Mouse (Mus musculus): ENCODE data around the gene Ncbp2. TPM values are rescaled to one million over a fixed set of nuclear protein-coding genes. Genes with fewer than 3 reads are reported as not detected.

The Ncbp2 gene
- polyA plus RNA-seq, 1 experiment, result 34.4 TPM

GRCm38 (mm10) chr16:31918248-31918724 lies 30.0 kb upstream of the Ncbp2 start:
- no peaks in the 10 kb centered on the region for H3K79me3 ChIP-seq (ENCODE audit: low read depth)
- no peak overlapping the region for H3ac ChIP-seq (ENCODE audit: control insufficient read depth, insufficient read length, low read depth)
- no peak overlapping the region for H3K4me3 ChIP-seq (ENCODE audit: insufficient read depth, poor library complexity, severe bottlenecking)
- H3K79me2 ChIP-seq (ENCODE audit: control insufficient read depth, insufficient read depth), result no peaks in the 10 kb centered on the region
- no peaks in the 10 kb centered on the region for H3K27me3 ChIP-seq (ENCODE audit: control insufficient read depth, insufficient read depth, insufficient read length)
- no peaks in the 10 kb centered on the region for H3K36me3 ChIP-seq (ENCODE audit: control insufficient read depth, insufficient read depth)
- no peak for TF ChIP-seq MYOD1 (IDR thresholded peaks at IDR 0.05; ENCODE audit: control insufficient read depth, insufficient read length, low read depth)
- peak; percentile 60 for TF ChIP-seq CTCF (IDR thresholded peaks at IDR 0.05; ENCODE audit: control insufficient read depth, insufficient read depth, insufficient read length)

- no peaks in the 10 kb centered on the region for H3K79me2 ChIP-seq (ENCODE audit: control insufficient read depth, insufficient read depth)
- TF ChIP-seq FOSL1 (IDR thresholded peaks at IDR 0.05; ENCODE audit: insufficient read depth, low read length, poor library complexity, severe bottlenecking) (no peak), MYOD1 (IDR thresholded peaks at IDR 0.05; ENCODE audit: control insufficient read depth, insufficient read length, low read depth) (no peak), MAX (IDR thresholded peaks at IDR 0.05) (no peak), MYOG (IDR thresholded peaks at IDR 0.05; ENCODE audit: control insufficient read depth, extremely low read depth, insufficient read length) (no peak), USF1 (IDR thresholded peaks at IDR 0.05; ENCODE audit: low read depth) (no peak), CTCF (IDR thresholded peaks at IDR 0.05; ENCODE audit: control insufficient read depth, insufficient read depth, insufficient read length) (no peak), CEBPB (IDR thresholded peaks at IDR 0.05; ENCODE audit: low read depth) (no peak)
- H3K27me3 ChIP-seq (ENCODE audit: control insufficient read depth, insufficient read depth, insufficient read length), result no peaks in the 10 kb centered on the region
- no peaks in the 10 kb centered on the region for H3K79me3 ChIP-seq (ENCODE audit: low read depth)
- no peak overlapping the region for H3ac ChIP-seq (ENCODE audit: control insufficient read depth, insufficient read length, low read depth)
- H3K4me3 ChIP-seq (ENCODE audit: insufficient read depth, poor library complexity, severe bottlenecking), result no peak overlapping the region
- no peaks in the 10 kb centered on the region for H3K36me3 ChIP-seq (ENCODE audit: control insufficient read depth, insufficient read depth)
Measured at GRCm38 (mm10) chr16:31924368-31924767, 23.9 kb upstream of the Ncbp2 start.

- no peak for TF ChIP-seq USF1 (IDR thresholded peaks at IDR 0.05; ENCODE audit: low read depth)
- no peak for TF ChIP-seq MYOG (IDR thresholded peaks at IDR 0.05; ENCODE audit: control insufficient read depth, extremely low read depth, insufficient read length)
- no peak for TF ChIP-seq CTCF (IDR thresholded peaks at IDR 0.05; ENCODE audit: control insufficient read depth, insufficient read depth, insufficient read length)
- no peak for TF ChIP-seq CEBPB (IDR thresholded peaks at IDR 0.05; ENCODE audit: low read depth)
- TF ChIP-seq MYOD1 (IDR thresholded peaks at IDR 0.05; ENCODE audit: control insufficient read depth, insufficient read length, low read depth), result no peak
- no peak for TF ChIP-seq FOSL1 (IDR thresholded peaks at IDR 0.05; ENCODE audit: insufficient read depth, low read length, poor library complexity, severe bottlenecking)
- no peak for TF ChIP-seq MAX (IDR thresholded peaks at IDR 0.05)
- H3K79me2 ChIP-seq (ENCODE audit: control insufficient read depth, insufficient read depth), result no peaks in the 10 kb centered on the region
- H3K36me3 ChIP-seq (ENCODE audit: control insufficient read depth, insufficient read depth), result no peaks in the 10 kb centered on the region
- no peak overlapping the region for H3K4me3 ChIP-seq (ENCODE audit: insufficient read depth, poor library complexity, severe bottlenecking)
- H3K79me3 ChIP-seq (ENCODE audit: low read depth), result no peaks in the 10 kb centered on the region
- H3ac ChIP-seq (ENCODE audit: control insufficient read depth, insufficient read length, low read depth), result no peak overlapping the region
- no peaks in the 10 kb centered on the region for H3K27me3 ChIP-seq (ENCODE audit: control insufficient read depth, insufficient read depth, insufficient read length)
Measured at GRCm38 (mm10) chr16:31926091-31926490, 22.2 kb upstream of the Ncbp2 start.

- TF ChIP-seq USF1 (IDR thresholded peaks at IDR 0.05; ENCODE audit: low read depth), result no peak
- TF ChIP-seq MYOD1 (IDR thresholded peaks at IDR 0.05; ENCODE audit: control insufficient read depth, insufficient read length, low read depth), result no peak
- no peak for TF ChIP-seq MAX (IDR thresholded peaks at IDR 0.05)
- no peak for TF ChIP-seq MYOG (IDR thresholded peaks at IDR 0.05; ENCODE audit: control insufficient read depth, extremely low read depth, insufficient read length)
- no peak for TF ChIP-seq CEBPB (IDR thresholded peaks at IDR 0.05; ENCODE audit: low read depth)
- no peak for TF ChIP-seq CTCF (IDR thresholded peaks at IDR 0.05; ENCODE audit: control insufficient read depth, insufficient read depth, insufficient read length)
- TF ChIP-seq FOSL1 (IDR thresholded peaks at IDR 0.05; ENCODE audit: insufficient read depth, low read length, poor library complexity, severe bottlenecking), result no peak
Measured at GRCm38 (mm10) chr16:31926547-31927182, 21.6 kb upstream of the Ncbp2 start.

GRCm38 (mm10) chr16:31927412-31927811 lies 20.9 kb upstream of the Ncbp2 start:
- H3K36me3 ChIP-seq (ENCODE audit: control insufficient read depth, insufficient read depth), result no peaks in the 10 kb centered on the region
- H3K79me2 ChIP-seq (ENCODE audit: control insufficient read depth, insufficient read depth), result no peaks in the 10 kb centered on the region
- TF ChIP-seq MYOG (IDR thresholded peaks at IDR 0.05; ENCODE audit: control insufficient read depth, extremely low read depth, insufficient read length) (no peak), FOSL1 (IDR thresholded peaks at IDR 0.05; ENCODE audit: insufficient read depth, low read length, poor library complexity, severe bottlenecking) (no peak), MYOD1 (IDR thresholded peaks at IDR 0.05; ENCODE audit: control insufficient read depth, insufficient read length, low read depth) (no peak), CTCF (IDR thresholded peaks at IDR 0.05; ENCODE audit: control insufficient read depth, insufficient read depth, insufficient read length) (no peak), CEBPB (IDR thresholded peaks at IDR 0.05; ENCODE audit: low read depth) (no peak), USF1 (IDR thresholded peaks at IDR 0.05; ENCODE audit: low read depth) (no peak), MAX (IDR thresholded peaks at IDR 0.05) (no peak)
- H3ac ChIP-seq (ENCODE audit: control insufficient read depth, insufficient read length, low read depth), result no peak overlapping the region
- H3K79me3 ChIP-seq (ENCODE audit: low read depth), result no peaks in the 10 kb centered on the region
- H3K4me3 ChIP-seq (ENCODE audit: insufficient read depth, poor library complexity, severe bottlenecking), result no peak overlapping the region
- no peaks in the 10 kb centered on the region for H3K27me3 ChIP-seq (ENCODE audit: control insufficient read depth, insufficient read depth, insufficient read length)

More at GRCm38 (mm10) chr16:31926547-31927182, 21.6 kb upstream of the Ncbp2 start:
- no peaks in the 10 kb centered on the region for H3K79me3 ChIP-seq (ENCODE audit: low read depth)
- H3K36me3 ChIP-seq (ENCODE audit: control insufficient read depth, insufficient read depth), result no peaks in the 10 kb centered on the region
- H3K4me3 ChIP-seq (ENCODE audit: insufficient read depth, poor library complexity, severe bottlenecking), result no peak overlapping the region
- no peaks in the 10 kb centered on the region for H3K79me2 ChIP-seq (ENCODE audit: control insufficient read depth, insufficient read depth)
- H3ac ChIP-seq (ENCODE audit: control insufficient read depth, insufficient read length, low read depth), result no peak overlapping the region
- H3K27me3 ChIP-seq (ENCODE audit: control insufficient read depth, insufficient read depth, insufficient read length), result no peaks in the 10 kb centered on the region

- Histone ChIP-seq H3ac (ENCODE audit: control insufficient read depth, insufficient read length, low read depth) (no peak overlapping the region), H3K27me3 (ENCODE audit: control insufficient read depth, insufficient read depth, insufficient read length) (peaks cover 14% of the 10 kb centered on the region), H3K36me3 (ENCODE audit: control insufficient read depth, insufficient read depth) (no peaks in the 10 kb centered on the region), H3K79me3 (ENCODE audit: low read depth) (no peaks in the 10 kb centered on the region), H3K79me2 (ENCODE audit: control insufficient read depth, insufficient read depth) (no peaks in the 10 kb centered on the region), H3K4me3 (ENCODE audit: insufficient read depth, poor library complexity, severe bottlenecking) (no peak overlapping the region)
- TF ChIP-seq FOSL1 (IDR thresholded peaks at IDR 0.05; ENCODE audit: insufficient read depth, low read length, poor library complexity, severe bottlenecking) (no peak), USF1 (IDR thresholded peaks at IDR 0.05; ENCODE audit: low read depth) (no peak)
Measured at GRCm38 (mm10) chr16:31931330-31931729, 17.0 kb upstream of the Ncbp2 start.

All from C2C12 (cell line).